Mouse (Mus musculus): ENCODE measurements around the gene Grifin.

Grifin gene

GRCm38 (mm10) chr5:140549306-140550047, 15.4 kb downstream of the Grifin start:
- no peak for DNase-seq (ENCODE audit: low spot score in 2 of 2)

- no peak for DNase-seq (ENCODE audit: low spot score in 2 of 2)
These were observed 18.5 kb downstream of the Grifin start for GRCm38 (mm10) chr5:140546332-140546731.

GRCm38 (mm10) chr5:140545651-140546050, 19.2 kb downstream of the Grifin start:
- DNase-seq (ENCODE audit: low spot score in 2 of 2), result no peak

DNA sequence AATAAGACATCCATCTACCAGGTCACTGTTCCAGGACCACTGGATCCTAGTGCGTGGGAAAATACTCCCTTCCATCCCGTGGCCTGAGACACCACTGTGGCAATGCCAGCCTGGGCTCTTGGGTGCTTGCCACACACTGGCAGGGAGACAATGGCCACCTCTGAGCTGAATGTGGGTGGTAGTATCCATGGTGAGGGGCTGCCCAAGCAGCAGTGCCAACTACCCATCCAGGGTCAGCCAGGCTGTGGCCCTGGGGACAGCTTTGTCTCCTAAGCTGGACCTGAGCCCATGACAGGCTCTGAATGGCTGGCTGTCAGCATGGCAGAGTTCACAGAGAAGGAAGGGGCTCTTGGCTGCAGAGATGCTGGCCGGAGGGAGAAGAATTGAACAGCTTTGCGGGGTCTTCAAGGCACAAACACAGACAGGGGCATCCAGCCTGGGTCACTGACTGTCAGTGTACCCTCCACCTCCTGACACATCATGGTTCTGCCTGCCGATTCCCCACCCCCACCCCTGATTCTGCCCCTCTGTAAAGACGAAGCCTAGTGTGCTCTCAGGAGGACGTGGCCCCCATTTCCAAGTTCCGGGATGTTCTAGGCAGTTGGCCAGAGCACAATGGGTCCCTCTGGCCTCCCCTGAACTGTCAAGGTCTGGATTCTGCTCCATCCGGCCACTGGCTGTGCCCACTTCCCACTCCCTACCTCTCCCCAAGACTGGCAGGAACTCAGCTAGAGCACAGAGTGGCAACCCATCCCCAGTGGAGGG, 21.9 kb downstream of the Grifin start:
- DNase-seq (ENCODE audit: low spot score in 2 of 2), result no peak

- peak; percentile 62 to 85 for DNase-seq (ENCODE audit: low spot score in 2 of 2)
These were observed 24.8 kb downstream of the Grifin start for GRCm38 (mm10) chr5:140540106-140540505.

DNA sequence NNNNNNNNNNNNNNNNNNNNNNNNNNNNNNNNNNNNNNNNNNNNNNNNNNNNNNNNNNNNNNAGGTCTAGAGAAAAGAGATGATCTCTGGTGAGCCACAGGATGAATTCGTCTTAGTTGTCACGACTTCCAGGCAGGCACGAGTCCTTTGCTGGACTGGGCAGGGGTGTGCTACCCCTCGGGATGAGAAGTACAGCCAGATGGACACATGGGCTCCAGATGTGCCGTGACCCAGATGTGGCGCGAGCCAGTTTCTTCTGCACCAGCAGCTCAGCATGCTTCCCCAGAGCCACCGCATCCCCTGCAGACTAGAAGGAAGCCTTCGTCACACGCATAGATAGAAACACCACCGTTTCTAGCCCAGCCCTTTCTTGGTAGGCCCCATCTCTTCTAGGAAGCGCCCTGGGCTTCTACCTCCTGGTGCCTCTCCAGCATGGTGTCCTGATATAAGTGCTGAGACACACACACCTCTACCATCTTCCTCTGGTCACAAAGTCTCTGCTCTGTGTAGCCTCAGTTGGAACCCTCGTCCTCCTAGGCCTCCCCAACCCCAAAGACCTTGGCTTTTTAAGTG, 26.7 kb downstream of the Grifin start:
- DNase-seq (ENCODE audit: low spot score in 2 of 2), result no peak

DNA sequence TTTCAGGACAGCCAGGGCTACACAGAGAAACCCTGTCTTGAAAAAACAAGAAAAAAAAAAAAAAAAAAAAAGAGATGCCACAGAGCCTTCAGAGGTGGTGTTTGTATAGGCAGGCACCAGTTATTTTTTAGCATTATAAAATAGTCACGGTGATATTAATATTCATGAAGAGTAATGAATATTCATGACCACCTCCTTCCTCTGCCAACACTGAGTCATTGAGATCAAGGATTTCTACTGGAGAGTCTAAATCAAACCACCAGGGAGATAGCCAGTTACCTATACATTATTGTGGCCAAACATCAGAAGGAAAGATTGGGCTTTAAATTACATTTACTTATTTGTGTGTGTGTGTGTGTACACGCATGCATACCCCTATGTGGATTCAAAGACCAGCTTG, 38.1 kb downstream of the Grifin start:
- DNase-seq (ENCODE audit: low spot score in 2 of 2), result no peak

GRCm38 (mm10) chr5:140521196-140521595, 43.7 kb downstream of the Grifin start:
- DNase-seq (ENCODE audit: low spot score in 2 of 2), result no peak

DNA sequence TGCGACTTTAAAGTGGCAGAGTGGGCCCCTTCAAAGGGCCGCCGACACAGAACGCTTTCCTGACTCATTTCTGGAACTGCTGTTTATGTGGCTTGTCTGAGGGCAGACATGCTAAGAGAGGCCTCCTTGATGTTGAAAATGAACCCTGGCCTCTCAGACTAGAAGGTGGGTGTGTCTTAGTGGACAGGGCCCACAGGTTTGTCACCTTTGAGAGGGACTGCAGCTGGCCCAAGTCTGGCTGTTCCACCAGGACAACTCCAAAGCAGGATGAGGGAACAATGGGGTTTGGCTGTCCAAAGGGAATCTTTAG, 47.0 kb downstream of the Grifin start:
- DNase-seq (ENCODE audit: low spot score in 2 of 2), result no peak

- no peak for DNase-seq (ENCODE audit: low spot score in 2 of 2)
These were observed 47.5 kb downstream of the Grifin start for GRCm38 (mm10) chr5:140517159-140517920.

- DNase-seq (ENCODE audit: low spot score in 2 of 2), result no peak
These were observed 49.9 kb downstream of the Grifin start for GRCm38 (mm10) chr5:140514799-140515486.

GRCm38 (mm10) chr5:140513921-140514320, 51.0 kb downstream of the Grifin start:
- DNase-seq (ENCODE audit: low spot score in 2 of 2), result no peak
